Mouse (Mus musculus): ENCODE measurements around the gene Hsp90ab1. TPM values are rescaled to one million over a fixed set of nuclear protein-coding genes. Genes with fewer than 3 reads are reported as not detected.

The Hsp90ab1 gene
- total and polyA plus RNA-seq, 2 experiments from 2014 or later = 1,063 to 1,371 TPM

DNA sequence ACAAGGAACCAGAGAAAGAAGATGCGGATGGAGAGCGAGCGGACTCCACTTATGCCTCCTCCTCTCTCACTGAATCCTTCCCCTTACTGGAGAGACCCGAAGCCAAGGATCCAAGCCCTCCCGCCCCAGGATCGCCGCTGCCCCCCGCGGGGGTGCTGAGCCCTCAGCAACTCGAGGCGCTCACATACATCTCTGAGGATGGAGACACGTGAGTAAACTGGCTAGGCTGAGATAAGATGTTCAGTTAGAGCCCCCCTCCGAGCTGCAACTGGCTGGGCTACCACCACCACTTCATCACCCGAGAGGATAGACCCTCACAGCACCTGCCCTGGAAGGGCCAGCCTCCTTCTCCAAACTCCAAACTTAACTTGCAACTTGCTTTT, 17.0 kb downstream of the Hsp90ab1 start:
- WGBS = 2% methylated on average over 14 of the region's 14 CpGs
- ATAC-seq (ENCODE audit: low FRiP score) (no peak), DNase-seq (ENCODE audit: low spot score) (no peak)
- no peak for TF ChIP-seq CTCF (IDR thresholded peaks at IDR 0.05)
- H3K4me2 ChIP-seq (ENCODE audit: low read depth, low read length, poor library complexity, severe bottlenecking) = peak overlapping the region; percentile 98
- H3K4me1 ChIP-seq (ENCODE audit: insufficient read depth, low read length) = peaks cover 6% of the 10 kb centered on the region; the same call in 1 of the 2 replicates
- no peak overlapping the region for H3K27ac ChIP-seq (ENCODE audit: low read depth, low read length)
- H3K27me3 ChIP-seq (ENCODE audit: insufficient read depth, low read length) = 0 out of 2 replicates have a peak, but pooled peaks cover 6% of the 10 kb centered on the region
- no peaks in the 10 kb centered on the region for H3K36me3 ChIP-seq (ENCODE audit: insufficient read depth, low read length)
- H3K9me3 ChIP-seq (ENCODE audit: low read length) = no peaks in the 10 kb centered on the region
- peak overlapping the region; percentile 70 for H3K9ac ChIP-seq (replicated peaks; ENCODE audit: low read length, poor library complexity, severe bottlenecking)
- H3K4me3 ChIP-seq (ENCODE audit: low read depth, low read length) = peak overlapping the region; percentile 59

DNA sequence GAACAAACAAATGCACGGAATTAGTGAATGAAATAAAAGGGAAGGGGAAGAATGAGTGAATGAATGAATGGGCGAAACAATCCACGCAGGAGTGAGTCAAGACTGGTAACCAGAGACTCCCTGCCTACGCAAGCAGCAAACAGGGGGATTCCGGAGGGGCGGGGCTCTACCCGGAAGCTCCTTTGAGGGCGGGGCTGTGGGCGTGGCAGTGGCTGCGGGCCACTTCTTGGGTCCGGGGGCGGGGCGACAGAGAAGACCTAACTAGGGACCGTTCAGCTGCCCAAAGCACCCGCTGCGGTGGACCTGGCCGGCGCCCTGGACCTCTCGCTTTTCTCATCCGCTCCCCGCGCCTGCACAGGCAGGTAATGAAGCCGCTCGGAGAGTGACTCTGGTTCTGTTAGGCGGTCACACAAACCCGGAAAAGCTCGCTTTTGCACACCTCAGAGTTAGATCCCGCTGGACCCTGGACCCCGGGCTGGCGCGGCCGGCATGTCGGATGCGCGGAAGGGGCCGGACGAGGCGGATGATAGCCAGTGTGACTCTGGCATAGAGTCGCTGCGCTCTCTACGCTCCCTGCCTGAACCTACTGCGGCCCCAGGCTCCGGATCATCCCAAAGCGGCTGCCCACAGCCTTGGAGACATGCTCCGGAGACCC, 17.5 kb downstream of the Hsp90ab1 start, which contains the start of gene Nfkbie:
Gene Nfkbie (plus strand): TSS at position 252 of the 655 bp plus-strand sequence.
- under 1% methylated on average over 45 of the region's 45 CpGs for WGBS

DNA sequence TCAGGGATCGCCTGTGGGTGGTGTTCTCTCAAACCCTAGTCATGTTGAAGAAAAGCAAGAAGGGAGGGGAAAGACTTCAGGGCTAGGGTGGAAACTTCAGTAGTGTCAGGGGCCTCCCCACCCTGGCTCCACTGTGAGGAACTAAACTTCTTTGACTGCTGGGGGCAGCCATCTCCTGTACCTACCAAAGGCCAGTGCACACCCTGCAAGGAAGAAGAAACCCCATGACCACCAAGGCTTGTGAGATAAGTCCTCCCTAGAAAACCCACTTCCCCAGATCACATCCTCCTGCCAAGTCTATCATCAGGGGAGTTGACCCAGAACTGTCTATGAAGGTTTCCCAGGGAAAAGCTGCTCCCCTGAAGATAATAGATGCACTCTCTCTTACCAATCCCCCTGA, 18.7 kb downstream of the Hsp90ab1 start:
- DNase-seq (ENCODE audit: low spot score) (no peak), ATAC-seq (ENCODE audit: low FRiP score) (no peak)
- Histone ChIP-seq H3K9ac (replicated peaks; ENCODE audit: low read length, poor library complexity, severe bottlenecking) (no peak overlapping the region), H3K4me1 (ENCODE audit: insufficient read depth, low read length) (peaks cover 6% of the 10 kb centered on the region; the same call in 1 of the 2 replicates), H3K4me2 (ENCODE audit: low read depth, low read length, poor library complexity, severe bottlenecking) (no peak overlapping the region), H3K36me3 (ENCODE audit: insufficient read depth, low read length) (no peaks in the 10 kb centered on the region), H3K27ac (ENCODE audit: low read depth, low read length) (no peak overlapping the region), H3K4me3 (ENCODE audit: low read depth, low read length) (no peak overlapping the region), H3K27me3 (ENCODE audit: insufficient read depth, low read length) (0 out of 2 replicates have a peak, but pooled peaks cover 6% of the 10 kb centered on the region), H3K9me3 (ENCODE audit: low read length) (no peaks in the 10 kb centered on the region)
- TF ChIP-seq CTCF (IDR thresholded peaks at IDR 0.05) = no peak
- WGBS = 47% methylated on average over 1 of the region's 1 CpGs

More for the DNA sequence above, 17.5 kb downstream of the Hsp90ab1 start, which contains the start of gene Nfkbie:
- H3K36me3 ChIP-seq (ENCODE audit: insufficient read depth, low read length) = no peaks in the 10 kb centered on the region
- peak within 1 kb of the TSS; percentile 98 for H3K4me2 ChIP-seq (ENCODE audit: low read depth, low read length, poor library complexity, severe bottlenecking)
- no peak within 1 kb of the TSS for H3K27ac ChIP-seq (ENCODE audit: low read depth, low read length)
- H3K4me1 ChIP-seq (ENCODE audit: insufficient read depth, low read length) = peaks cover 6% of the 10 kb centered on the region; the same call in 1 of the 2 replicates
- peak; percentile 59 for ATAC-seq (ENCODE audit: low FRiP score)
- H3K4me3 ChIP-seq (ENCODE audit: low read depth, low read length) = peak within 1 kb of the TSS; percentile 59
- H3K9ac ChIP-seq (replicated peaks; ENCODE audit: low read length, poor library complexity, severe bottlenecking) = peak within 1 kb of the TSS; percentile 70
- H3K9me3 ChIP-seq (ENCODE audit: low read length) = no peaks in the 10 kb centered on the region
- DNase-seq (ENCODE audit: low spot score) = peak; percentile 90
- no peak for TF ChIP-seq CTCF (IDR thresholded peaks at IDR 0.05)
- H3K27me3 ChIP-seq (ENCODE audit: insufficient read depth, low read length) = 0 out of 2 replicates have a peak, but pooled peaks cover 6% of the 10 kb centered on the region

DNA sequence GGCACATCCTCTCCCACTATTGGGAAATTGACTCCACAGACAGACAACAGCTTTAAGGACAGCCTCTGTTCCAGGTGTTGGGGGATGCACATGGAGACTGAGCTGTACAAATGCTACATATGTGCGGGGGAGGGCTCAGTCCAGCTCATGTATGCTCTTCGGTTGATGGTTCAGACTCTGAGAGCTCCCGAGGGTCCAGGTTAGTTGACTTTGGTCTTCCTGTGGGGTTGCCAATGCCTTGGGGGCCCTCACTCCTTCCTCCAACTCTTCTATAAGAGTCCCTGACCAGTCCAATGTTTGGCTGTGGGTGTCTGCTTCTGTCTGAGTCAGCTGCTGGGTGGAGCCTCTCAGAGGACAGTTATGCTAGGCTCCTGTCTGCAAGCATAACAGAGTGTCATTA, 20.0 kb downstream of the Hsp90ab1 start:
- H3K9me3 ChIP-seq (ENCODE audit: low read length) = no peaks in the 10 kb centered on the region
- WGBS = 80% methylated on average over 3 of the region's 3 CpGs
- H3K4me3 ChIP-seq (ENCODE audit: low read depth, low read length) = no peak overlapping the region
- ATAC-seq (ENCODE audit: low FRiP score) (no peak), DNase-seq (ENCODE audit: low spot score) (no peak)
- TF ChIP-seq CTCF (IDR thresholded peaks at IDR 0.05) = no peak
- H3K9ac ChIP-seq (replicated peaks; ENCODE audit: low read length, poor library complexity, severe bottlenecking) = no peak overlapping the region
- H3K4me1 ChIP-seq (ENCODE audit: insufficient read depth, low read length) = peaks cover 9% of the 10 kb centered on the region; the same call in 1 of the 2 replicates
- no peak overlapping the region for H3K4me2 ChIP-seq (ENCODE audit: low read depth, low read length, poor library complexity, severe bottlenecking)
- no peak overlapping the region for H3K27ac ChIP-seq (ENCODE audit: low read depth, low read length)
- 0 out of 2 replicates have a peak, but pooled peaks cover 6% of the 10 kb centered on the region for H3K27me3 ChIP-seq (ENCODE audit: insufficient read depth, low read length)
- H3K36me3 ChIP-seq (ENCODE audit: insufficient read depth, low read length) = no peaks in the 10 kb centered on the region

DNA sequence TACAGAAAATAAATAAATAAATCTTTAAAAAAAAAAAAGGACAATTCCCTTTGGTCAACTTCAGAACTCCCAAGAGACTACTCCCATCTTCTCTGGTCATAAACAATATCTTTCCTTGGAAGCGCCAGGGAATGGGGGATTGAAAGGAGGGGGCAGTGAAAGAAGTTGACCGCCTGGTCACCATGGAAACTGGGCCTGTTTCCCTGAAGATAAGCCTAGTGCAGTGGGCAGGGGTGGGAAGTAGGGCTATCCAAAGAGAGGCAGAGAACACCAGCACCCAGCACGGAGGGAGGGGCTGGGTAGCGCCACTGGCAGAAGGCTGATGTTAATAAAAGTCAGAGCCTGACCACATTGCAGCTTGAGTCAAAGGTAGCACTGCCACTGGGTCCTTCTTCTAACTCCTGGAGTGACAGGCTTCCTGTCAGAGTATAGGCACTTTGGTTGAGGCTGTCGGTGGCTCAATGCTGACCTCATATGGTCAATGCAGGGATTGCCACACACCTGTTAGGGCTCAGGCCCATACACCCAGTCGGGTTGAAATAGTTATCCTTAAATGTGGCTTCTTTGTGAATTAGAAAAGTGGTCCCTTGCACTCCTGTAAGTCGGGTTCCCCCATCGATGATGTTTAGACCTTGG, 21.1 kb downstream of the Hsp90ab1 start:
- Histone ChIP-seq H3K27me3 (ENCODE audit: insufficient read depth, low read length) (peaks cover 11% of the 10 kb centered on the region), H3K4me1 (ENCODE audit: insufficient read depth, low read length) (peaks cover 12% of the 10 kb centered on the region; the same call in 1 of the 2 replicates), H3K4me3 (ENCODE audit: low read depth, low read length) (no peak overlapping the region), H3K27ac (ENCODE audit: low read depth, low read length) (no peak overlapping the region), H3K9ac (replicated peaks; ENCODE audit: low read length, poor library complexity, severe bottlenecking) (no peak overlapping the region), H3K9me3 (ENCODE audit: low read length) (no peaks in the 10 kb centered on the region), H3K4me2 (ENCODE audit: low read depth, low read length, poor library complexity, severe bottlenecking) (no peak overlapping the region), H3K36me3 (ENCODE audit: insufficient read depth, low read length) (peaks cover under 1% of the 10 kb centered on the region)
- ATAC-seq (ENCODE audit: low FRiP score) = 0 out of 2 replicates have a peak, but pooled peaks have one; percentile 15
- TF ChIP-seq CTCF (IDR thresholded peaks at IDR 0.05) = peak; percentile 92
- WGBS = 5% methylated on average over 8 of the region's 8 CpGs
- DNase-seq (ENCODE audit: low spot score) = peak; percentile 81

Data from midbrain, postnatal 0 days (tissue).